Mouse (Mus musculus) CH12.LX (cell line): ENCODE measurements at regions not wholly inside any gene's neighbourhood (a gene's known extent, or its start where the extent isn't known, plus 50 kb on each side); places are given as distances from the start of the nearest gene placed in this dataset.

ENCODE experiments used
- CHD2 ChIP-seq: IDR thresholded peaks from 2 replicates; pipeline ENCODE4 v1.6.1; 2011; ENCODE audit warnings: low read length, improper control_type of control experiment
- CTCF ChIP-seq, 2 experiments: IDR thresholded peaks in 1 of 2; conservative IDR thresholded peaks in 1 of 2; 2 replicates each; pipeline ENCODE4 v1.5.1; 2011 to 2012; ENCODE audit warnings: low read depth in 2 of 2, low read length in 2 of 2, improper control_type of control experiment in 1 of 2, inconsistent platforms in 1 of 2, mild to moderate bottlenecking in 1 of 2, moderate library complexity in 1 of 2
- E2F4 ChIP-seq: IDR thresholded peaks from 2 replicates; pipeline ENCODE4 v1.6.1; 2011; ENCODE audit warnings: low read depth, low read length, improper control_type of control experiment; ENCODE audit not compliant: insufficient replicate concordance
- ELF1 ChIP-seq: IDR thresholded peaks from 2 replicates; pipeline ENCODE4 v1.6.1; 2014; ENCODE audit warnings: low read depth, mild to moderate bottlenecking, inconsistent platforms, low read length, improper control_type of control experiment
- EP300 ChIP-seq: IDR thresholded peaks from 2 replicates; pipeline ENCODE4 v1.6.1; 2011; ENCODE audit warnings: low read length, improper control_type of control experiment
- JUND ChIP-seq: conservative IDR thresholded peaks from 2 replicates; pipeline ENCODE4 v1.6.1; 2011; ENCODE audit warnings: low read depth, low read length, improper control_type of control experiment
- MAZ ChIP-seq: IDR thresholded peaks from 2 replicates; pipeline ENCODE4 v1.6.1; 2012; ENCODE audit warnings: low read depth, mild to moderate bottlenecking, inconsistent platforms, low read length, improper control_type of control experiment, moderate library complexity
- POLR2A ChIP-seq: IDR thresholded peaks from 2 replicates; pipeline ENCODE4 v1.6.1; 2011; ENCODE audit warnings: low read depth, mild to moderate bottlenecking, improper control_type of control experiment, low read length
- RAD21 ChIP-seq: IDR thresholded peaks from 2 replicates; pipeline ENCODE4 v1.6.1; 2011; ENCODE audit warnings: low read depth, mild to moderate bottlenecking, low read length, improper control_type of control experiment, moderate library complexity
- TBP ChIP-seq: conservative IDR thresholded peaks from 2 replicates; pipeline ENCODE4 v1.6.1; 2011; ENCODE audit warnings: low read depth, low read length, improper control_type of control experiment
- USF2 ChIP-seq: conservative IDR thresholded peaks from 2 replicates; pipeline ENCODE4 v1.6.1; 2011; ENCODE audit warnings: low read depth, low read length, improper control_type of control experiment
- ZNF384 ChIP-seq: IDR thresholded peaks from 2 replicates; pipeline ENCODE4 v1.6.1; 2012; ENCODE audit warnings: low read depth, low read length, improper control_type of control experiment, inconsistent platforms

GRCm38 (mm10) chr17:84075081-84075938 is 112.4 kb downstream of the Zfp36l2 start:
- TF ChIP-seq RAD21 (no peak), POLR2A (no peak), CHD2 (no peak), EP300 (no peak), JUND (no peak), MAZ (no peak), TBP (no peak), E2F4 (no peak), CTCF (conservative IDR thresholded peaks at IDR 0.05 in 1 of 2, IDR thresholded peaks at IDR 0.05 in 1 of 2; ENCODE audit: low read depth in 2 of 2, low read length in 2 of 2) (no peak), USF2 (no peak), ELF1 (no peak), ZNF384 (no peak)
